Mouse (Mus musculus) limb, embryonic 13.5 days (tissue): ENCODE results near the gene Pacs2. TPM values are rescaled to one million over a fixed set of nuclear protein-coding genes. Genes with fewer than 3 reads are reported as not detected.

ENCODE experiments used
- ATAC-seq: fragments of 200-750 bp; cut with Nextera tagmentation; 2 replicates; pipeline ENCODE4 v1.8.0; 2017; ENCODE audit warnings: low read depth, moderate number of reproducible peaks, moderate TSS enrichment; ENCODE audit not compliant: low FRiP score
- H3K27ac ChIP-seq: fragments of 300-500 bp; sonication (generic); 2 replicates; pipeline ENCODE4 v1.5.1; 2015; ENCODE audit warnings: inconsistent platforms, mild to moderate bottlenecking, moderate library complexity
- H3K27me3 ChIP-seq: fragments of 300-500 bp; sonication (generic); 2 replicates; pipeline ENCODE4 v1.6.1; 2015; ENCODE audit warnings: mild to moderate bottlenecking, inconsistent platforms
- H3K36me3 ChIP-seq: fragments of 300-500 bp; sonication (generic); 2 replicates; pipeline ENCODE4 v1.6.1; 2015; ENCODE audit warnings: inconsistent platforms, mild to moderate bottlenecking, moderate library complexity
- H3K4me1 ChIP-seq: fragments of 300-500 bp; sonication (generic); 2 replicates; pipeline ENCODE4 v1.6.1; 2015; ENCODE audit warnings: inconsistent platforms
- H3K4me2 ChIP-seq: fragments of 300-500 bp; sonication (generic); replicated peaks from 2 replicates; pipeline ENCODE4 v1.6.1; 2015; ENCODE audit warnings: inconsistent platforms, mild to moderate bottlenecking, moderate library complexity
- H3K4me3 ChIP-seq: fragments of 300-500 bp; sonication (generic); 2 replicates; pipeline ENCODE4 v1.5.1; 2015; ENCODE audit warnings: moderate library complexity, mild to moderate bottlenecking, inconsistent platforms
- H3K9ac ChIP-seq: fragments of 300-500 bp; sonication (generic); 2 replicates; pipeline ENCODE4 v1.6.1; 2015; ENCODE audit warnings: mild to moderate bottlenecking, inconsistent platforms
- H3K9me3 ChIP-seq: fragments of 300-500 bp; sonication (generic); 2 replicates; pipeline ENCODE4 v1.6.1; 2016; ENCODE audit warnings: inconsistent platforms
- WGBS: fragments of 180-500 bp; shearing (Covaris S2); methylation state at CpG from one replicate; pipeline ENCODE4 v1.1.7; 2015; 5-methylcytosine and 5-hydroxymethylcytosine counted together
- polyA plus RNA-seq: library from polyadenylated mRNA; unstranded; fragments of >200 nt; fragmentation: Nextera tagmentation; extraction: Ambion mirVana; gene quantifications from 2 replicates; pipeline ENCODE4 v1.2.1, GENCODE M21; 2015

Pacs2 gene
- polyA plus RNA-seq, 1 experiment from 2014 or later, result 16.7 TPM

DNA sequence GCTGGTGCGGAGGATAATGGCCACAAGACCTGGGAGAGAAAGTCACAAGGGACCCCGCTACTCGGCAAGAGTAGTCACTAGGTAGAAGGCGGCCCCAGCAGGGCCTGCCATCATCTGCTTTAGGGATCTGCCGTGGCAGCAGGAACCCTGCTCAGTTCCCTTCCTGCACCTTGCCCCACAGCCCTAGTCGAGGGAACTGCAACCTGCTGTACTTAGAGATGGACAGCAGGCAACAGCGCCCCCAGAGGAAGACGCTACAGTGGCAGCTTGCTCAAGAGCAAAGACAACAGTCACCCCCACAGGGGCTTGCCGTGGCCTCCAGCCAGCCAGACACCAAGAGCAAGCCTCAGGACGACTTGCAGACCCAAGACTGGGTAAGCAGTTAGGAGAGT is 60.8 kb downstream of the Pacs2 start:
- Histone ChIP-seq H3K27me3 (no peaks in the 10 kb centered on the region), H3K9ac (peak overlapping the region; percentile 75), H3K4me2 (peak overlapping the region; percentile 98), H3K9me3 (no peaks in the 10 kb centered on the region), H3K36me3 (peaks cover 19% of the 10 kb centered on the region), H3K4me3 (peak overlapping the region; percentile 57), H3K27ac (peak overlapping the region; percentile 82; the same call in 1 of the 2 replicates), H3K4me1 (peaks cover 22% of the 10 kb centered on the region)
- WGBS, result 3% methylated on average over 10 of the region's 10 CpGs
- ATAC-seq, result peak; percentile 68

DNA sequence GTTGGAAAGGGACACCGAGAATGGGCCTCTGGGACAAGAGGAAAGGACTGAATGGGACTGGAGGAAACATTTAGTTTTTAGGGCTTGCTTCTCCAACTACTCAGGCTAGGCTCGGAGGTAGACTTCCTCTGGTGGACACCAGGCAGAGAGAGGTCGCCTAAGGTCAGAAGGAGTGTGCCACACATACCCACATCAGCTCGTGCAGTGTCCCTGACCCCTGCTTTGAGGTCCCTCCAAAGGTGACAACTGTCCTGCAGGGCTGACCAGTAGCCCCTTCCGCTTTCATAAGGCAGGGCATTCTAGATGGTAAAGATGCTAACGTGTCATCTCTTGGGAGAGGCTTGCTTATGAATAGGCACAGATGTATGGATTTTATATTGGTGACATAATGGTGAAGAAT is 61.2 kb downstream of the Pacs2 start:
- 58% methylated on average over 6 of the region's 6 CpGs for WGBS
- Histone ChIP-seq H3K9ac (peak overlapping the region; percentile 75; the same call in 1 of the 2 replicates), H3K36me3 (peaks cover 15% of the 10 kb centered on the region), H3K4me1 (peaks cover 22% of the 10 kb centered on the region), H3K9me3 (no peaks in the 10 kb centered on the region), H3K4me3 (peak overlapping the region; percentile 57), H3K27me3 (no peaks in the 10 kb centered on the region), H3K27ac (no peak overlapping the region), H3K4me2 (peak overlapping the region; percentile 98)
- ATAC-seq, result no peak

- Histone ChIP-seq H3K36me3 (no peaks in the 10 kb centered on the region), H3K27me3 (peaks cover 8% of the 10 kb centered on the region; the same call in 1 of the 2 replicates), H3K27ac (no peak overlapping the region), H3K9me3 (no peaks in the 10 kb centered on the region), H3K4me1 (no peaks in the 10 kb centered on the region), H3K4me3 (no peak overlapping the region), H3K9ac (no peak overlapping the region), H3K4me2 (no peak overlapping the region)
- 56% methylated on average over 3 of the region's 3 CpGs for WGBS
- no peak for ATAC-seq
These were observed 73.0 kb downstream of the Pacs2 start for GRCm38 (mm10) chr12:113087276-113087675.

DNA sequence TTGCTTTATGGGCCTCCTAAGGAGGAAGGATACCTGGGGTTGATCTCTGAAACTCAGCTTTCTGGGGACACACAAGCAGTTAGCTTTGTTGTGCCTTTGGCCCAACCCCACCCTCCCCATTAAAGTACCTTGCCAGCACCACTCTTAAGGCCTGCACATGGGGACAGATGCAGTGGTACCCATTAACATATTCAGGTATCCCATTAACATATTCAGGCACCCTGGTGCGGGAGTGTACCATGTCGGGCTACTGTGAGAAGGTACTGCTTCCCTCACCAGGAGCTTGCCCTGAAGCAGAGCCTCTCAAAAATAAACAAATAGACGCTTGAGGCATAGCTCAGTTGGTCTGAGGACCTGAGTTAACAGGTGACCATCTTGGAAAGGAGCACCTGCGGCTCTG is 73.7 kb downstream of the Pacs2 start:
- ATAC-seq, result no peak
- H3K4me2 ChIP-seq, result no peak overlapping the region
- WGBS, result 29% methylated on average over 4 of the region's 4 CpGs

GRCm38 (mm10) chr12:113089107-113089506 is 74.8 kb downstream of the Pacs2 start:
- no peak for ATAC-seq
- H3K4me3 ChIP-seq, result no peak overlapping the region
- H3K4me2 ChIP-seq, result no peak overlapping the region
- peaks cover 8% of the 10 kb centered on the region; the same call in 1 of the 2 replicates for H3K27me3 ChIP-seq
- no peak overlapping the region for H3K27ac ChIP-seq
- H3K4me1 ChIP-seq, result no peaks in the 10 kb centered on the region
- H3K9me3 ChIP-seq, result no peaks in the 10 kb centered on the region
- no peak overlapping the region for H3K9ac ChIP-seq
- no peaks in the 10 kb centered on the region for H3K36me3 ChIP-seq
- 89% methylated on average over 6 of the region's 6 CpGs for WGBS

More for the DNA sequence above, 73.7 kb downstream of the Pacs2 start:
- Histone ChIP-seq H3K4me3 (no peak overlapping the region), H3K36me3 (no peaks in the 10 kb centered on the region), H3K9me3 (no peaks in the 10 kb centered on the region), H3K9ac (no peak overlapping the region), H3K4me1 (no peaks in the 10 kb centered on the region), H3K27ac (no peak overlapping the region), H3K27me3 (peaks cover 8% of the 10 kb centered on the region; the same call in 1 of the 2 replicates)

- Histone ChIP-seq H3K27ac (no peak overlapping the region), H3K4me2 (no peak overlapping the region), H3K9ac (no peak overlapping the region), H3K9me3 (no peaks in the 10 kb centered on the region), H3K36me3 (no peaks in the 10 kb centered on the region), H3K4me1 (no peaks in the 10 kb centered on the region), H3K27me3 (peaks cover 8% of the 10 kb centered on the region; the same call in 1 of the 2 replicates), H3K4me3 (no peak overlapping the region)
- no peak for ATAC-seq
- WGBS, result 85% methylated on average over 17 of the region's 17 CpGs
These were observed 75.7 kb downstream of the Pacs2 start for GRCm38 (mm10) chr12:113090053-113090452.

DNA sequence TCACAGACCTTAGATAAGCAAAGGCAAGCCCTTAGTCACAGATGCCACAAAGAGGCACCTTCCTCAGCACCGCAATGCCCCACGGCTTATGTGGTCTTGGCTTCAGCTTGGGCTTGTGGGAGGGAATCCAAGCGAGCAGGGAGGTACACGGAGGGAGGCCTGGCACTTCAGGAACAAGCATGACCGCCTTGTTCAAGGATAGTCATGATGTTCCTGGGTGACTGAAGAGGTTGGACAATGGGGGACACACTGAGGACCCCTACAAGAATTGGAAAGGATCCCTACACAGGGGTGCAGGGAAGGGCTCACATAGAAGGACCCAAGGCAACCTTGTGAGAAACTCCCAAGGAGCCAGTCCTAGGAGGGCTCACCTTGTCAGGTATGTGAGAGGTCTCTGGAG is 82.7 kb downstream of the Pacs2 start:
- H3K4me1 ChIP-seq, result peaks cover 37% of the 10 kb centered on the region
- no peak overlapping the region for H3K27ac ChIP-seq
- peak overlapping the region; percentile 100 for H3K9ac ChIP-seq
- H3K9me3 ChIP-seq, result no peaks in the 10 kb centered on the region
- no peaks in the 10 kb centered on the region for H3K27me3 ChIP-seq
- peak overlapping the region; percentile 96 for H3K4me2 ChIP-seq
- peaks cover 11% of the 10 kb centered on the region; the same call in 1 of the 2 replicates for H3K36me3 ChIP-seq
- 86% methylated on average over 5 of the region's 5 CpGs for WGBS
- H3K4me3 ChIP-seq, result peak overlapping the region; percentile 99
- peak; percentile 4; the same call in 1 of the 2 replicates for ATAC-seq

DNA sequence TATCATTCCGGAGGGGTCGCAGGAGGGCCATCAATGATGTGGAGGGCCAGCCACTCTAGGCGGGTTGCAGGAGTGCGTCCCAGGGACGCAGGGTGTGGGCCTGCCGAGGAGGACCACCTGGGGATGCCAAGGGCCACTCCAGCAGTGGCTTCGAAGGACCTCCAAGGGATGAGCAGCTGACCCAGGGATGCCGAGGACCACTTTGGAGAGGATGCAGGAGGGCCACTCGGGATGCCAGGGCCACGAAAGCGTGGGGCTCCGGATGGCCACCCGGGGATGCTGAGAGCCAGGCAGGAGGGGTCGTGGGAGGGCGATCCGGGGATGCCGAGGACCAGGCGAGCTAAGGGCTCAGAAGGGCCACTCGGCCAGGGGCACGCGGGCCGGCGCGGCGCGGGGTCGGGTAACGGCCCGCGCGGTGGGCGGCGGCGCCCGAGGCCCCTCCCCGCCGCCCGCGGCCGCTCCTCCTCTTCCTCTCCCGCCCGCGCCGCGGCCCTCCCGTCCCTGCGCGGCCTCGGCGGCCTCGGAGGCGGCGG is 83.5 kb downstream of the Pacs2 start, which contains the start of gene Mta1:
TSS of gene Mta1 (plus strand) at position 530 of the 533 bp plus-strand sequence.
- Histone ChIP-seq H3K4me1 (peaks cover 43% of the 10 kb centered on the region), H3K4me2 (peak within 1 kb of the TSS; percentile 96), H3K27ac (peak within 1 kb of the TSS; percentile 79), H3K27me3 (no peaks in the 10 kb centered on the region), H3K36me3 (peaks cover 11% of the 10 kb centered on the region; the same call in 1 of the 2 replicates), H3K9me3 (no peaks in the 10 kb centered on the region), H3K9ac (peak within 1 kb of the TSS; percentile 100), H3K4me3 (peak within 1 kb of the TSS; percentile 99)
- ATAC-seq, result peak; percentile 83
- WGBS, result 1% methylated on average over 27 of the region's 53 CpGs

GRCm38 (mm10) chr12:113098530-113099151 is 84.3 kb downstream of the Pacs2 start:
- Histone ChIP-seq H3K9me3 (no peaks in the 10 kb centered on the region), H3K36me3 (peaks cover 16% of the 10 kb centered on the region), H3K4me1 (peaks cover 45% of the 10 kb centered on the region), H3K4me3 (peak overlapping the region; percentile 99), H3K9ac (peak overlapping the region; percentile 100), H3K27me3 (no peaks in the 10 kb centered on the region), H3K27ac (peak overlapping the region; percentile 79), H3K4me2 (peak overlapping the region; percentile 96)
- no peak; the same call in 1 of the 2 replicates for ATAC-seq
- WGBS, result under 1% methylated on average over 37 of the region's 60 CpGs

DNA sequence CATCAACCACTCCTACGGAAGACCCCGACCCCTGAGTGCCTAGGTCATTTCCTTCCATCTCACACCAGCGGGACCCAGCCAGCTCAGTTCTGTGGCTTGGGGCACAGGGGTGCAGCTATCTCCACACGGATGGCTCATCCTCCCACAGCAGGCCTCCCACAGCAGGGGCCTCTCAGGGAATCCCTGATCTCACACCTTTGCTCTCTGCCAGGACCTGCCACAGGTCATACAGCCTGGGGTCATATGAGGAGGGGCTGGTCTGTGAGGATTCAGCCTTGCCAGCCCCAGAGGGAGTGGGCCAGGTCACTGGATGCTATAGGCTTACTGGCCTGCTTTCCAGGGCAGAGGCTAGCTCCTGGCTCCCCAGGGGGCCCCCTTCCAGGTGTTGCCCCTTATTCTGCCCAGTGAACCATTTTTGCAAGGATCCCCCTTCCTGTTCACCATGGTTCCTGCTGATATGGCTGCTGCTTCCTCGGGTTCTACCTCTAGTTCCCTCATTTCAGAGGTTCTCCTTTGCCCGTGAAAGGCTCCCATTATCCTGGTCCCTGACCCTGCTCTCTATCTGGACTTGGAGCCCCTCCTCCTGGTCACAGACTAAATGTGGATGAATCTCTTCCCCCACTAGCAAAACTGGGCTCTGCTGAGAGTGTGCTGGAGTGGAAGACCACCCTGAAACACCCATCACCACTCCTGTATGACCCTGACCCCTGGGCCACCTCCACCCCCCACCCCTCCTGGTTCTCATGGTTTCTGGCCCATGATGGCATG is 85.3 kb downstream of the Pacs2 start:
- H3K27ac ChIP-seq, result peak overlapping the region; percentile 33; the same call in 1 of the 2 replicates
- H3K4me1 ChIP-seq, result peaks cover 50% of the 10 kb centered on the region
- peaks cover 26% of the 10 kb centered on the region for H3K36me3 ChIP-seq
- H3K27me3 ChIP-seq, result no peaks in the 10 kb centered on the region
- 26% methylated on average over 6 of the region's 6 CpGs for whole genome bisulfite sequencing
- H3K9ac ChIP-seq, result peak overlapping the region; percentile 100
- peak overlapping the region; percentile 99 for H3K4me3 ChIP-seq
- H3K9me3 ChIP-seq, result no peaks in the 10 kb centered on the region
- no peak for ATAC-seq
- H3K4me2 ChIP-seq, result peak overlapping the region; percentile 96

- peaks cover 34% of the 10 kb centered on the region for H3K36me3 ChIP-seq
- no peaks in the 10 kb centered on the region for H3K27me3 ChIP-seq
- H3K4me2 ChIP-seq, result peak overlapping the region; percentile 96; the same call in 1 of the 2 replicates
- ATAC-seq, result no peak
- no peak overlapping the region for H3K27ac ChIP-seq
- no peaks in the 10 kb centered on the region for H3K9me3 ChIP-seq
- peak overlapping the region; percentile 100; the same call in 1 of the 2 replicates for H3K9ac ChIP-seq
- H3K4me3 ChIP-seq, result no peak overlapping the region; the same call in 1 of the 2 replicates
- 82% methylated on average over 5 of the region's 5 CpGs for WGBS
- peaks cover 50% of the 10 kb centered on the region for H3K4me1 ChIP-seq
These were observed 86.3 kb downstream of the Pacs2 start for GRCm38 (mm10) chr12:113100448-113101076.
